Mouse (Mus musculus): ENCODE measurements around the gene Tmem109.

The Tmem109 gene

DNA sequence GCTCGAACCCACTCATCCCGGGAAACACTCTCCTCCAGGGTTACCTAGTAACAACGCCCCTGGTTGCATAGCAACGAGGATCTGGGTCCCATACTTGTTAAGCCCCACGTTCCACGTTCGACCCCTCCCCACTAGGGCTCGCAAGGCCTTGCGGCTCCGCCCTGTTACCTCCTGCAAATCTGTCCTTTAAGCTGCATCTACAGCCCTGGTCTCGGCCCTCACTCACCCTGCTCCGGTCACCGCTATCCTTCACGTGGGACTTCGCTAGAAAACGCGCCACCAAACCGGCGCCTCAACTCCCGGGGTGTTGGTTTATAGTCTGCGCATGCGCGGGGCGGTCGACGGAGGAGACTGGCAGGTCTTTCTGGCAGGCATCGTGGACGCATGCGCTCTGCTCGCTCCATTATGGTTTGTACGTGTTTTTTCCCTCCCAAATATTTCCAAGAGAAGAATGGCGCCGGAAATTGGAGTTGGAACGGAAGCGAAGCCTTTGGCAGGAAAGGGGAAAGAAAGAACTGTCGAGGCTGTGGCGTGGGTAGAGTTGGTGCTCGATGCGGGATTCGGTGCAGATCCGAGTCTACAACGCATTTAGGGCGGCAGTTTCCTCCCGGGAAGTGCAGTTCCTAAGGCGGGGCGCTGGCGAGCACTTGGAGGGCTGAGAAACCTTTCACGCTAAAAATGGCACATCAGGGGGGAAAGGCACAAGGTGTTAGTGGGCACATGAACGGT is at the start of gene Tmem109:
Gene Tmem109, minus strand, starts transcription at position 576 of the 729 bp plus-strand sequence.
- DNase-seq, result peak; percentile 95 to 97

GRCm38 (mm10) chr19:10930641-10931040 is 48.8 kb upstream of the Tmem109 start:
- DNase-seq, result no peak

GRCm38 (mm10) chr19:10926666-10927065 is 44.9 kb upstream of the Tmem109 start:
- DNase-seq, result peak in 1 of 2 experiments; percentile 14

DNA sequence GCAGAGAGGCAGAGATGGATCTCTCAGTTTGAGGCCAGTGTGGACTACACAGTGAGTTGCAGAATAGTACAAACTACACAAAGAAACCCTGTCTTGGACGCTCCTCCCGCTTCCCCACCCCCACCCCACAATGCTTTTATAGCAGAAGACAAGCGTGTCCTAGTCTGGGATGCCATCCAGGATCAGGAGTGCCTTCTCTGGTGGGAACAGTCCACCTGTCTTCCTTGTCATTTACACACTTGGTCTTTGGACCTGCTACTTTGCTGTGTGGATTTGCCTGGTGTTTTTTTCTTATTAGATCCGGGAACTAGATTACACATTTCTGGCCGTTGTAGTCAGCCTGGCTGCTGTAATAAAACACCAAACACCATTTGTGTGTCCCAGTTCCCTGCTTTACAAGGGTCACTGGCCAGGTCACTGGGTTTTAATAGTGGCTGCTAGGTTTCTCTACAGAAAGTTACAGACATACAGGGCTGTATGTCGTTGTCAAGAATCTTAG is 44.4 kb upstream of the Tmem109 start:
- peak; percentile 47 to 58 for DNase-seq

DNA sequence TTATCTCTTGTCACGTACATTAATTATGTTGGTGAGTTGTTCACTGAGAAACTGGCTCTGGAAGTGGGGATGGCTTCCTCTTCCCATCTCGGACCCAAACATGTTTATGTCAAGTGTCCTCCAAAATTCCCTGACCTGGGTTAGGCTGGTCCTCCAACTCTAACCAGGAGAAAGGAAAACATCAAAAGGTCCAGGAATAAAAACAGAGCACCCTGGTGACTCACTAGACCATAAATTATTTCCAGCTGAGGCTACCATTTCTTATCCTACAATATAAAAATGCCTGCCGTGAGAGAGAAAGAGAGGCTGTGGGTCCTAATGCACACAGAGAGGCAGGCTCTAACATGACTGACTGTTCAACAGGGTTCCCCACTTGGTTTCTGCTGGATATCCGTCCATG is 42.4 kb upstream of the Tmem109 start:
- no peak for DNase-seq

DNA sequence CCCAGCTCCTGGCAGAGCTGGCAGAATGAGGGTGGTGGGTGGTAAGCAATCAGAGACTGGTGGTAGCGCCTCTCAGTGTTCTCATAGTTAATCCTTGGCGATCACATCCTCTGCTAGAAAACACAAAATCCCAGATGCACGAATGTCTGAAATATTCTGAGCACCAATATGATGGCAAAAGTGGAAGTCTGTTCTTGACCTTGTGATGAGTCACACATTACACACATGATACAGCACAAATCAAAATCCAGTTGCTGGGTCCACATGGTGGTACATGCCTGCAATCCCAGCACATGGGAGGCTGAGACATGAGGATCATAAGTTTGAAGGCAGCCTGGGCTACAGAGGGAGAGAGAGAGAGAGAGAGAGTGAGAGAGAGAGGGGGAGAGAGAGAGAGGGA is 39.3 kb upstream of the Tmem109 start:
- DNase-seq, result no peak

DNA sequence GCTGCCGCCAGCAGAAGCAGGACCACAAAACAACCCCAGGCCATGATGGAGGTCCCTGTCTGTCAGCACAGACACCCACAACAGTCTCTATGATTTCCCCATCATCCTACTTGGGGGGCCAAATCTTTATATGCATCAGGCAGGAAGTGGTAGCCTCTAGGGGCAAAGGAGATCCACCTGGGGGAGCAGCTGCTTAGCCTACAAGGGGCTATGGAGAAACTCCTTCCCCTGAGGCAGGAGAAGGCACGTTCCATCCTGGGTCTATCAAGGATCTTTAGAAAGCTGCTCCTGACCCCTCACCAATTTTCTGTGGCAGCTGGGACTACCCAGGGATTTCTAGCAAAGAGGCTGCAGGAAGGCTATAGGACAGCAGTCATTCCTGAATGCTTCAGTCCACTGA is 38.7 kb upstream of the Tmem109 start, which contains the start of gene Zp1:
Gene Zp1, minus strand, starts transcription at position 101 of the 400 bp plus-strand sequence.
- DNase-seq, result no peak

GRCm38 (mm10) chr19:10918321-10918991 is 36.7 kb upstream of the Tmem109 start:
- DNase-seq, result no peak

DNA sequence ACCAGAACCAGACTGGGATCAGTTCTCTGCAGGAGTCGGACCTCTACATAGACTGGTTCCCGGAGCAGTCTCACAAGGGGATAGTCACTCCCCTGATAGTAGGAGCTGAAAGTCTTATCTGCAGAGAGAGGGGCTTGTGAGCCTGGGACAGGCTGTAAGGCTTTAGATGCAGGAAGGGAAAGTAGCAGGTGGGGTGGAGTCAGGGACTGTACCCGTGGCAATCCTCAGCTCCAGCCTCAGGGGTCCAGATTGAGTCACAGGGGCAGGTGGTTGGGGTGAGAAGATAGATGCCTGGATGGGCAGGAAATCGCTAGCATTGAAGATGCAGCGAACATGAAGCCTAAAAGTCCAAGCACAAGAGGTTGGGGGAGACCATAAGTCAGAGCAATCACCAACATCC is 34.7 kb upstream of the Tmem109 start:
- no peak for DNase-seq

GRCm38 (mm10) chr19:10914870-10915269 is 33.1 kb upstream of the Tmem109 start:
- no peak for DNase-seq

DNA sequence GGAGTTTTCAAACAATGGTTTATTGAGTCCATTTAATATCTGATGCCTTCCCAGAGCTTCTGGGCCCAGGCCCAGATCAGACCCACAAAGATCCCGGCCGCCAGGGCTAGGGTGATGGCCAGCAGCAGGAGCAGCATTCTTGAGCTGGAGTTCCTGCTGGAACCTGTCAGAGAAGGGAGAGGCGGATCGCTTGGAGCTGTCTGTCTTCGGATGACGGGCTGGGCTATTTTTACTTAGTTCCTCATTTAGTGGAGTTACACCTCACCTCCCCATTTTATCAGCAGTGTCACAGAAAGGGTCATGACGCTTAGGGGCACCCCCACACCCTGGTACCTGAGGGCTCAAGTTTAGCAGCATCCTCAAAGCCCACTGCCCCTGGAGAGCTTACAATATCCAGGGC is 32.5 kb upstream of the Tmem109 start:
- DNase-seq, result no peak

DNA sequence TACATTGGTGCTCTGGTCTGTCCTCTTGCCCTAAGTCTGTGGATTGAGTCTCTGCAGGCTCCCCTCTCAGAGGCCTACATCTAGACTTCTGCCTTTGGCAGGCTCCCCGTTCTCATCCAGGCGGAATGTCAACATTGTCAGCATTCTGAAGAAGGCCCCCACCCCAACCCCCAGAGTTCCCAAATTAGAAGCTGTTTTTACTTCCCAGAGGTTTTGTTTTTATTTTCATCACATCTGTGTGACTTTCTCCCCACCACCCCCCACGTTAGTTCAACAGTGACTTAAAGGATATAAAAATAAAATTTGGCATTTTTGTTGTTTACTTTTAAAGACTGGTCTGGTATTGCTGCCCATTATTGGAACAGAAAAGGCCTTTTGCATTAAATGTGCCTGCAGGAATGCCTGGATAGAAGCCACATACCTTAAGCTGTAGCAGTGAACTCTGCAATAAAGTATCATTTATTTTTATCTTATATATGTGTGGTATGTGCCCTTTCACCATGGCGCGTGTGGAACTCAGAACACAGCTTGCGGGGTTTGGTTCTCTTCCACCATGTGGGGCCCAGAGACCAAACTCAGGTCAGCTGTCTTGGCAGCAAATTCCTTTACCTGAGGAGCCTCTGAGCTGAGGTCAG is 27.4 kb upstream of the Tmem109 start:
- DNase-seq, result no peak

- DNase-seq, result peak; percentile 70 to 75
Observed at GRCm38 (mm10) chr19:10907891-10908290, 26.1 kb upstream of the Tmem109 start.

- DNase-seq, result no peak
Observed at GRCm38 (mm10) chr19:10905728-10906000, 23.9 kb upstream of the Tmem109 start.

GRCm38 (mm10) chr19:10904927-10905727 is 23.3 kb upstream of the Tmem109 start:
- DNase-seq, result peak; percentile 74 to 88

DNA sequence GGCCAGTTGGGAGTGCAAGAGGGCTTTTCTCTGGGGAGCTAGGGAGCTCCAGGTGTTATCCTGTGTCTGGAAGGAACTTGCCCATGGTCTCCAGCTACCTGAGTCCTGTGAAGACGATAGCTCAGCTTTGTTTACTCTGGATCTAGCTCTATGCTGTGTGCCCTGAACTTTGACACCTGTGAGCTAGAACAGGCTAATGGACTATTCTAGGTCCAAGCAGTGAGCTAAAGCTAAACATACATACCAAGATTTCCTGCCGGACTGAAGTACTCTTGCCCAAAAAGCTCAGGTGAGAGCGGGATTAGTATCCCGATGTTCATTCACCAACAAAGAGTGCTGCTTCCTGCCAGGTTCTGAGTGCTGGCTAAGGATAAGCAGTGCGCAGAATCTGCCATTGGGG is 22.7 kb upstream of the Tmem109 start:
- DNase-seq, result no peak

- no peak for DNase-seq
Observed at GRCm38 (mm10) chr19:10901046-10901445, 19.2 kb upstream of the Tmem109 start.

DNA sequence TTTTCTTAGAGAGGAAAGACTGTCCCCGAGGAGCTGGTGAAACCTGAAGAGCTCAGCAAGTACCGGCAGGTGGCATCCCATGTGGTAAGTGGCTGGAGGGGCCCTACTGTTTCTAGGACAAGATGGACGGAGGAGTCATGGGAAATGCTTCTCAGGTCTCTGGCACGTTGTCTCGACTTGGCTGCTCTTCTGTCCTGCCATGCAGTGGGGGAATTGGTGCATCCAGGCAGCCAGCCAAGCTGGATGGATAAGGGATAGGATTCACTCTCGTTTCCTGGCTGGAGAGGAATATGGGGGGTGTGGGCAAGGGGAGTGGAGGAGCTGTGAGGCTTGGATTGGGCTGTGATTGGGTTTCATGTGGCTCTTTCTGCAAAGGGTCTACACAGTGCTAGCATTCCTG is 18.5 kb upstream of the Tmem109 start:
- DNase-seq, result no peak

- no peak for DNase-seq
Observed at GRCm38 (mm10) chr19:10897491-10897890, 15.7 kb upstream of the Tmem109 start.

- DNase-seq, result no peak
Observed at GRCm38 (mm10) chr19:10896849-10897248, 15.0 kb upstream of the Tmem109 start.

- no peak for DNase-seq
Observed at GRCm38 (mm10) chr19:10895708-10896107, 13.9 kb upstream of the Tmem109 start.

- DNase-seq, result peak; percentile 98 to 99
Observed at GRCm38 (mm10) chr19:10895016-10895528, 13.3 kb upstream of the Tmem109 start, which contains the start of gene Prpf19. TSS of gene Prpf19 (plus strand) at chr19:10895231.

- no peak for DNase-seq
Observed at GRCm38 (mm10) chr19:10892201-10892600, 10.4 kb upstream of the Tmem109 start.

Data from kidney, postnatal 25 days (tissue).